Mouse (Mus musculus): ENCODE measurements around the gene Slc26a9.

Slc26a9 gene

GRCm38 (mm10) chr1:131754916-131755315 lies 11.1 kb downstream of the Slc26a9 start:
- Histone ChIP-seq H3K27me3 (ENCODE audit: insufficient read depth, low read length) (peaks cover 76% of the 10 kb centered on the region), H3K4me3 (replicated peaks; ENCODE audit: low read length) (no peak overlapping the region), H3K9me3 (ENCODE audit: low read length) (0 out of 2 replicates have a peak, but pooled peaks cover 3% of the 10 kb centered on the region), H3K4me1 (replicated peaks; ENCODE audit: low read depth, low read length) (peaks cover 7% of the 10 kb centered on the region), H3K36me3 (ENCODE audit: insufficient read depth, low read length) (no peaks in the 10 kb centered on the region)
- no peak for TF ChIP-seq NANOG (IDR thresholded peaks at IDR 0.05; ENCODE audit: borderline replicate concordance, low read length)
- no peak for TF ChIP-seq CTCF (conservative IDR thresholded peaks at IDR 0.05; ENCODE audit: low read length)
- TF ChIP-seq POU5F1 (IDR thresholded peaks at IDR 0.05; ENCODE audit: borderline replicate concordance, low read length) = no peak

DNA sequence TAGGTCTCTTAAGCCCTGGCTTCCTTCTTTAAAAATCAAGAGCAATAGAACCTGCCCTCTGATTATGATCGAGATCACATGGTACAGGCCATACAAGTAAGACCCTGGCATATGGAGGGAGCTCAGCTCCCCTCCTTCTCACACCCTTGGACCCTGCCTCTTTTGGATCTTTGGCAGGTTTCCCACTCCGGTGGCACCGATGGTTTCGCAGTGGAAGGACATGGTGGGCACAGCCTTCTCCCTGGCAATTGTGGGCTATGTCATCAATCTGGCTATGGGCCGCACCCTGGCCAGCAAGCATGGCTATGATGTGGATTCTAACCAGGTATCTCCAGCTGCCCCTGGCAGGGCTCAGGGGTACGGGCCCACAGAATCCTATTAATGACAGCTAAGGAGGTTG lies 13.4 kb downstream of the Slc26a9 start:
- peaks cover 61% of the 10 kb centered on the region for H3K27me3 ChIP-seq (ENCODE audit: insufficient read depth, low read length)
- no peak overlapping the region for H3K4me3 ChIP-seq (replicated peaks; ENCODE audit: low read length)
- no peaks in the 10 kb centered on the region for H3K36me3 ChIP-seq (ENCODE audit: insufficient read depth, low read length)
- TF ChIP-seq NANOG (IDR thresholded peaks at IDR 0.05; ENCODE audit: borderline replicate concordance, low read length) = no peak
- H3K4me1 ChIP-seq (replicated peaks; ENCODE audit: low read depth, low read length) = no peaks in the 10 kb centered on the region
- peaks cover 10% of the 10 kb centered on the region; the same call in 1 of the 2 replicates for H3K9me3 ChIP-seq (ENCODE audit: low read length)

DNA sequence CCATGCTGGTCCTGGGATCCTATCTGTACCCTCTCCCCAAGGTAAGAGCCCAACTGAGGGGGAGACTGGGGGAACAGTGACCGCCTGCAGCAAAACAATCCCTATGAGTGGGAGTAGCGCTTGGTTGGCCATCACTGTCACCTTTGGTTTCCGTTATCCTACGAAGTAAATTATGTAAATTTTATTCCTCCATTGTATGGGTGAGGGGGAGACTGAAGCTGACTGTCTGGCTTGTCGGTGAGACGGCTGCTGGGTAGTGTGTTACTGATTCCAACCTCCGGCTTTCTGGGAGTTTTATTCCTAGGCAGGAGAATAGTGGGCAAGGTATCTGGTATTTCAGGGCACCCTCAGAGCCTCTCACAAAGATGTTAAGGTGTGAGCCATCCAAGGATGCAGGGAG lies 15.0 kb downstream of the Slc26a9 start:
- Histone ChIP-seq H3K4me3 (replicated peaks; ENCODE audit: low read length) (no peak overlapping the region), H3K4me1 (replicated peaks; ENCODE audit: low read depth, low read length) (no peaks in the 10 kb centered on the region), H3K36me3 (ENCODE audit: insufficient read depth, low read length) (no peaks in the 10 kb centered on the region), H3K9me3 (ENCODE audit: low read length) (peaks cover 10% of the 10 kb centered on the region; the same call in 1 of the 2 replicates), H3K27me3 (ENCODE audit: insufficient read depth, low read length) (peaks cover 46% of the 10 kb centered on the region)
- TF ChIP-seq NANOG (IDR thresholded peaks at IDR 0.05; ENCODE audit: borderline replicate concordance, low read length) (no peak), POU5F1 (IDR thresholded peaks at IDR 0.05; ENCODE audit: borderline replicate concordance, low read length) (no peak), CTCF (conservative IDR thresholded peaks at IDR 0.05; ENCODE audit: low read length) (no peak)

DNA sequence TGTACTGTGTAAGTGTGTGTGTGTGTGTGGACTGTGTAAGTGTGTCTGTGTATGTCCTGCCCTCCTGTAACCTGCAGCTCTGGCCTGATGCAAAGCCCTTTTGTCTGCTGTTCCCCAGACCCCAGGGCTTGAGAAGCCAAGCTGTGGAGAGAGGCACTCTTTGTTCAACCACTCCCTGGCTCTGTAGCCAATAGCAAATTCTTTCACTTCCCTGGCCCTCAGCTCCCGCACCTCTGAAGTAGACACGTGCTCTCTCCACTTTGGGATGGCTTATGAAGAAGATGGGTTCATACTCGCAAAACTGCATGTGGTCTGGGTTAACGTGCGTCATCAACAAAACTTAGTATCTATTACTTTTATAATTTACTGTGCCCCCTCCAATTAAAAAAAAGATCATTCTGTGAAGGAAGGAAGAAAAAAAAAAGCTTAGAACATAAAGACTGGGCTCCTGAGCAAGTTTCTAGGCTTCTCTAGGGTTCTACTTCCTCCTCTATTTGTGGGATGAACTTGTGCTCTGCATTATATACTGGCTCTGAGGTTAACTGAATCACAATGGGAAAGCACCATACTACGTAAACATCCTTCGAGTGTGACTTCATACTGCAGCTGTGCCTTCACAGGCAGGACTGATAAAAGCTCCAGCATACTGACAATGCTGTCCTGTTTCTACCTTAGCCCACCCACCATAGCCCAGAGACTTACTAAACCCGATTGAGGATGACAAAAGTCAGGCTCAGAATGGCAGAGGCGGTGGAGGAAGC lies 16.0 kb downstream of the Slc26a9 start:
- Histone ChIP-seq H3K4me3 (replicated peaks; ENCODE audit: low read length) (no peak overlapping the region), H3K27me3 (ENCODE audit: insufficient read depth, low read length) (peaks cover 45% of the 10 kb centered on the region), H3K9me3 (ENCODE audit: low read length) (peaks cover 10% of the 10 kb centered on the region; the same call in 1 of the 2 replicates), H3K36me3 (ENCODE audit: insufficient read depth, low read length) (no peaks in the 10 kb centered on the region), H3K4me1 (replicated peaks; ENCODE audit: low read depth, low read length) (peaks cover under 1% of the 10 kb centered on the region; the same call in 1 of the 2 replicates)
- no peak for TF ChIP-seq POU5F1 (IDR thresholded peaks at IDR 0.05; ENCODE audit: borderline replicate concordance, low read length)
- no peak for TF ChIP-seq NANOG (IDR thresholded peaks at IDR 0.05; ENCODE audit: borderline replicate concordance, low read length)
- TF ChIP-seq CTCF (conservative IDR thresholded peaks at IDR 0.05; ENCODE audit: low read length) = no peak

DNA sequence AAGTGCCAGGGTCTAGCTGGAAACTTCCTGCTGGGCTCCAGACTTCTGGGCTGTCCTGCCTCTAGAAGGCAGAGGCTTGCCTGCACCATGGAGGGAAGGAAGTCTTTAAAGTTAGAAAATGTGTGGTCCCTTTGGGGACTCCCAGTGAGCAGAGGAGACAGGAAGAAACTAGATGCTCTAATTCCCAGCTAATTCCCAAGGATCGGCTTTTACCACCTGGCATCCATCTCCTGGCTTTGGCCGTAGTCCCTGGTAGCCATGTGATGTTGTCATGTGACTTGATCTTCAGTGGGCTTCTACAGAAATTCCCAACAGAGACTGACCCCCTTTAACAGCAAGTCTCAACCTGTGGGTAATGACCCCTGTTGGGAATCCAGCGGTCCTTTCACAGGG lies 16.6 kb downstream of the Slc26a9 start:
- no peak for TF ChIP-seq POU5F1 (IDR thresholded peaks at IDR 0.05; ENCODE audit: borderline replicate concordance, low read length)
- peaks cover 41% of the 10 kb centered on the region for H3K27me3 ChIP-seq (ENCODE audit: insufficient read depth, low read length)

DNA sequence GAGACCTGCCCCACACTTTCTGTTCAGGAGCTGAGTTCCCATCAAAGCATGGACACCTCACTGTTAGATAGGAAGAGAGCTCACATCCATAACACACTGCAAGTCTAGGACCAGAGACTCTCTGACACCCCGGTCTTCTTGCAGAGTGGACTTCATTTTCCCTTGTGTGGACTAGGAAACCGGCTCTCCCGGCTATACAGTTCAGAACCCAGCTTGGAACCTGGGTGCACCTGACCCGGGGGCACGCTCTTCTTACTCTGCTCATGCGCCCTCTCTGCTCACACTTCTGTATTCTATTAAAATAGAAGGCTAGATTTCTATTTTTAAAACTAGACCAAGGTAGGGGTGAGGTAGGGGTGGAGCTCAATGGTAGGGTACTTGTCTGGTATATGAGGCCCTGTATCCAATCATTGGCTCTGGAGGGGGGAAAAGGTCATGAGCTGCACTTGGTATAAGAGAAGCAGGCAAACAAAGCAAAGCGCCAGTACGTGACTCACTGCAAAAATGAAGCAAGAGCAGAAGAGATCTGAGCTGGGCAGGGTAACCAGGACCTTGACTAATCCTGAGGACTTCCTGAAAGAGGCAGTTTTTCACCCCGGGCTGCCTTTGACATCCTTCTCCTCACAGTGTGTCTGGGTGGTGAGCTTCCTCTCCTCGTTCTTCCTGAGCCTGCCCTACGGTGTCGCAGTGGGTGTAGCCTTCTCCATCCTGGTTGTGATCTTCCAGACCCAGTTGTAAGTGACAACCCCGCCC lies 17.4 kb downstream of the Slc26a9 start:
- H3K4me1 ChIP-seq (replicated peaks; ENCODE audit: low read depth, low read length) = peaks cover 10% of the 10 kb centered on the region
- peaks cover 36% of the 10 kb centered on the region for H3K27me3 ChIP-seq (ENCODE audit: insufficient read depth, low read length)
- H3K4me3 ChIP-seq (replicated peaks; ENCODE audit: low read length) = no peak overlapping the region
- no peaks in the 10 kb centered on the region for H3K36me3 ChIP-seq (ENCODE audit: insufficient read depth, low read length)
- TF ChIP-seq CTCF (conservative IDR thresholded peaks at IDR 0.05; ENCODE audit: low read length) (no peak), POU5F1 (IDR thresholded peaks at IDR 0.05; ENCODE audit: borderline replicate concordance, low read length) (no peak), NANOG (IDR thresholded peaks at IDR 0.05; ENCODE audit: borderline replicate concordance, low read length) (no peak)
- peaks cover 10% of the 10 kb centered on the region; the same call in 1 of the 2 replicates for H3K9me3 ChIP-seq (ENCODE audit: low read length)

More for the DNA sequence above, 16.6 kb downstream of the Slc26a9 start:
- H3K4me1 ChIP-seq (replicated peaks; ENCODE audit: low read depth, low read length) = peaks cover 7% of the 10 kb centered on the region
- peaks cover 10% of the 10 kb centered on the region; the same call in 1 of the 2 replicates for H3K9me3 ChIP-seq (ENCODE audit: low read length)
- H3K36me3 ChIP-seq (ENCODE audit: insufficient read depth, low read length) = no peaks in the 10 kb centered on the region
- no peak overlapping the region for H3K4me3 ChIP-seq (replicated peaks; ENCODE audit: low read length)

DNA sequence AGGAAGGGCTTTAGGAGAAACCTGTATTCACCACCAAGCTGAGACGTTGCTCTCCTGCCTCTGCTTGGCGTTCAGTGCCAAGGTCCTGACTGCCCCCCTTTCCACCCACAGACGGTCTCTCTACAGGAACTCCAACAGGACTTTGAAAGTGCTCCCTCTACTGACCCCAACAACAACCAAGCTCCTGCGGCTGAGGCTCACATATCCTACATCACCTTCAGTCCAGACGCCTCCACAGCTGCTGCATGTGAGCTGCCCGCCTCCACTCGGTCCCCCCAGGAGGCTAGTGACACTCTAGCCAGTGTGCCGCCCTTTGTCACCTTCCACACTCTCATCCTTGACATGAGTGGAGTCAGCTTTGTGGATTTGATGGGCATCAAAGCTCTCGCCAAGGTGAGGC lies 19.9 kb downstream of the Slc26a9 start:
- Histone ChIP-seq H3K4me1 (replicated peaks; ENCODE audit: low read depth, low read length) (peaks cover 10% of the 10 kb centered on the region), H3K4me3 (replicated peaks; ENCODE audit: low read length) (no peak overlapping the region), H3K36me3 (ENCODE audit: insufficient read depth, low read length) (no peaks in the 10 kb centered on the region), H3K27me3 (ENCODE audit: insufficient read depth, low read length) (peaks cover 25% of the 10 kb centered on the region), H3K9me3 (ENCODE audit: low read length) (peaks cover 10% of the 10 kb centered on the region; the same call in 1 of the 2 replicates)
- TF ChIP-seq POU5F1 (IDR thresholded peaks at IDR 0.05; ENCODE audit: borderline replicate concordance, low read length) = no peak
- TF ChIP-seq CTCF (conservative IDR thresholded peaks at IDR 0.05; ENCODE audit: low read length) = no peak
- TF ChIP-seq NANOG (IDR thresholded peaks at IDR 0.05; ENCODE audit: borderline replicate concordance, low read length) = no peak

DNA sequence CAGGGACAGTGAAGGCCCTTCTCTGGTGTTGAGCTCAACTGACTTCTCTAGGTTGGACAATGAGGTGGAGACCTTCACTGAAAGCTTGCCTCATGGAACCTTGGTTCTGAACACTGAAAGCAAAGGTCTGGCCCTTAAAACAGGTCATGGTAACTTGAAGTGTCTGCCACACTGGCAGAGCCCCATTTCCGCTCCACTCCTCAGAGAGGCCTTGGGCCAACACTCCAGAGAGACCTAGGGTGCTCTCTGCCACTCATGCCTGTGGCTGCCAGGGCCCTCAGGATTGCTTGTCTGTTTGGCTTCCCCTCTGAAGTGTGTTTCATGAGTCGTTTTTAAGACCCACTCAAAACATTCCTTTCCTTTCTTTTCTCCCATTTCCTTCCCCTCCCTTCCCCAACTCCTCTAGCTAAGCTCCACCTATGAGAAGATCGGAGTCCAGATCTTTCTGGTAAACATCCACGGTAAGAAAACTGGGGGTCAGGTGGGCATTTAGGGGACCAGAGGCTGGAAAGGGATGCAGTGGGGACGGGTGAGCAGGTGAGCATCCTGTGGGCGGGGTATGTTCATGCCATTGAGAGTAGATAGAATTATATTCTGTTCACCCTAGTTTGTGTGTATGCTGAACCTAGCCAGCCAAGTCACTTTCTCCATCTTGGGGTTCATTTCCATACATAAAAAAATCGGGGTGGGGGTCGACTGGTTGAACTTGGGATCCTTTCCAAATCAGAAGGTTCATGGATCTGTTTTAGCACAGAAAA lies 20.9 kb downstream of the Slc26a9 start:
- H3K4me3 ChIP-seq (replicated peaks; ENCODE audit: low read length) = no peak overlapping the region
- peaks cover 8% of the 10 kb centered on the region; the same call in 1 of the 2 replicates for H3K9me3 ChIP-seq (ENCODE audit: low read length)
- peaks cover 10% of the 10 kb centered on the region for H3K4me1 ChIP-seq (replicated peaks; ENCODE audit: low read depth, low read length)
- TF ChIP-seq NANOG (IDR thresholded peaks at IDR 0.05; ENCODE audit: borderline replicate concordance, low read length) = no peak
- no peak for TF ChIP-seq CTCF (conservative IDR thresholded peaks at IDR 0.05; ENCODE audit: low read length)
- TF ChIP-seq POU5F1 (IDR thresholded peaks at IDR 0.05; ENCODE audit: borderline replicate concordance, low read length) = no peak
- H3K27me3 ChIP-seq (ENCODE audit: insufficient read depth, low read length) = peaks cover 25% of the 10 kb centered on the region
- no peaks in the 10 kb centered on the region for H3K36me3 ChIP-seq (ENCODE audit: insufficient read depth, low read length)

Data from E14TG2a.4 (cell line).